Mouse (Mus musculus) liver, embryonic 14.5 days (tissue): Measurements from ENCODE around the gene Rbfox1. TPM values are rescaled to one million over a fixed set of nuclear protein-coding genes. Genes with fewer than 3 reads are reported as not detected.

ENCODE experiments used
- ATAC-seq: fragments of 200-750 bp; cut with Nextera tagmentation; 2 replicates; pipeline ENCODE4 v1.8.0; 2017; ENCODE audit warnings: moderate number of reproducible peaks, mild to moderate bottlenecking, moderate library complexity; ENCODE audit not compliant: insufficient read depth
- DNase-seq, 3 experiments: peaks; one replicate each; pipeline ENCODE4 v3.0.0-alpha.2; 2012 to 2013; ENCODE audit warnings: low read depth in 3 of 3, low spot score in 3 of 3
- H3K27ac ChIP-seq: fragments of 300-500 bp; sonication (generic); 2 replicates; pipeline ENCODE4 v1.5.1; 2014; ENCODE audit warnings: moderate library complexity, mild to moderate bottlenecking, control low read depth, inconsistent platforms
- H3K27me3 ChIP-seq: fragments of 300-500 bp; sonication (generic); 2 replicates; pipeline ENCODE4 v1.6.1; 2014; ENCODE audit warnings: mild to moderate bottlenecking, low read length, moderate library complexity; ENCODE audit not compliant: control insufficient read depth, insufficient read depth
- H3K36me3 ChIP-seq: fragments of 300-500 bp; sonication (generic); replicated peaks from 2 replicates; pipeline ENCODE4 v1.6.1; 2014; ENCODE audit warnings: low read depth; ENCODE audit not compliant: control insufficient read depth, insufficient read depth
- H3K4me1 ChIP-seq, 2 experiments: fragments of 200-500 bp in 1 of 2; fragments of 300-500 bp in 1 of 2; sonication (generic) in 1 of 2; replicated peaks; 2 replicates each; pipeline ENCODE4 v1.6.1; 2012 to 2014; ENCODE audit warnings: antibody characterized with exemption in 1 of 2, inconsistent platforms in 1 of 2, low read length in 1 of 2; ENCODE audit not compliant: control insufficient read depth in 2 of 2, insufficient read depth in 2 of 2
- H3K4me2 ChIP-seq: fragments of 300-500 bp; sonication (generic); 2 replicates; pipeline ENCODE4 v1.6.1; 2014; ENCODE audit warnings: low read depth, mild to moderate bottlenecking, control low read depth, moderate library complexity
- H3K4me3 ChIP-seq, 2 experiments: fragments of 200-500 bp in 1 of 2; fragments of 300-500 bp in 1 of 2; sonication (generic) in 1 of 2; 2 replicates each; pipeline ENCODE4 v1.5.1; 2012 to 2014; ENCODE audit warnings: low read depth in 2 of 2, low read length in 2 of 2, mild to moderate bottlenecking in 2 of 2, control low read depth in 1 of 2, inconsistent platforms in 1 of 2, moderate library complexity in 1 of 2; ENCODE audit not compliant: insufficient read depth in 1 of 2
- H3K9ac ChIP-seq: fragments of 300-500 bp; sonication (generic); replicated peaks from 2 replicates; pipeline ENCODE4 v1.6.1; 2014; ENCODE audit warnings: mild to moderate bottlenecking, control low read depth, moderate library complexity
- H3K9me3 ChIP-seq: fragments of 300-500 bp; sonication (generic); 2 replicates; pipeline ENCODE4 v1.6.1; 2016; ENCODE audit warnings: low read length, mixed read lengths; ENCODE audit not compliant: control insufficient read depth
- CTCF ChIP-seq: IDR thresholded peaks from 2 replicates; pipeline ENCODE4 v1.5.1; 2016; ENCODE audit warnings: antibody characterized with exemption, low read depth, control low read depth
- EP300 ChIP-seq: IDR thresholded peaks from 2 replicates; pipeline ENCODE4 v1.6.1; 2016; ENCODE audit warnings: antibody characterized with exemption, low read depth
- WGBS: fragments of 180-500 bp; shearing (Covaris S2); extraction: QIAGEN DNeasy Blood & Tissue Kit; methylation state at CpG from one replicate; pipeline ENCODE4 v1.1.7; 2014; ENCODE audit not compliant: insufficient replicate concordance; 5-methylcytosine and 5-hydroxymethylcytosine counted together
- polyA plus RNA-seq, 2 experiments: library from polyadenylated mRNA; depleted of rRNA in 1 of 2; stranded (reverse) in 1 of 2; unstranded in 1 of 2; fragments of >200 nt; fragmentation: Nextera tagmentation in 1 of 2; extraction: Ambion mirVana in 1 of 2; gene quantifications; 2 replicates each; pipeline versions ENCODE4 v1.2.1 to v1.2.3; 2012 to 2014

Gene Rbfox1
- polyA plus RNA-seq, 2 experiments, result 0.02 TPM; not detected in 1

DNA sequence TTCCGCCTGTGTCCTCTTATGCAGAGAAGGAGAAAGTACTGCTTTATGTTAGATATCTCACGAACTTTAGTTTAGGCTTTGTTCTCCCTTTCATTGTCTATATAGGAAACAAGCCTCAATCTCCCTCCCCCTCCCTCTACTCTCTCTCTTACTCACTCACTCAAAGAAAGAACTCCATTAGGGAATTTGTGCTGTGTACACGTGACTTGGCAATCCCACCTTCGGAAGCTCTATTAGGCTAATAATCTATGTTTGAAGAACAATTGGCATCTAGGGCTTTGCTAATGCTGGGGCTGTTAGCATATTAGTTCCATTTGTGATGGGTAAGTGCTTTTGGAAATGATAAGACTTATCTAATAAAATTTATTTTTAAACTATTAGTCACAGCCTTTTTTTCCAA lies 1277.0 kb downstream of the Rbfox1 start:
- Histone ChIP-seq H3K27me3 (no peaks in the 10 kb centered on the region), H3K4me2 (no peak overlapping the region), H3K36me3 (no peaks in the 10 kb centered on the region), H3K4me1 (no peaks in the 10 kb centered on the region), H3K27ac (no peak overlapping the region), H3K9me3 (no peaks in the 10 kb centered on the region), H3K4me3 (no peak overlapping the region), H3K9ac (no peak overlapping the region)
- no peak for ATAC-seq
- WGBS, result 44% methylated on average over 4 of the region's 4 CpGs
- no peak for DNase-seq
- TF ChIP-seq EP300 (no peak), CTCF (no peak)

DNA sequence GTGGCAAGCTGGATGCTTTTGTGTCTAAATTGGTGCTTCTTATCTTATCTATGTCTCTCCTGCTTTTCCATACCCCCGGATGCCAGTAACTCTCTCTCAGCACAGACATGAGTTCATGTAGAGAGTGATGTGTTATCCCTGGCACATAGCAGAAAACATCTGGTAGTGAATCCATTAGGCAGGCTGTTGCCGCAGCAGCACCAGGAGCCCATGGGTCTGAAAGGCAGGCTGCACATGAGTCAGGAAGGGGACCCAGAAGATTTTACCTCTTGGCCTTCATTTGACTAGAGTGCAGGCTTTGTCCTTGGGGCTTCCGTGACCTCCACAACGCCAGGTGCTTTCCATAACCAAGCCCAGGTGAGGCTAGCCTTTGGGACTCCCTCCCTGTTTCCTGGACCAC lies 1278.5 kb downstream of the Rbfox1 start:
- no peaks in the 10 kb centered on the region for H3K4me1 ChIP-seq
- no peak overlapping the region for H3K4me2 ChIP-seq
- TF ChIP-seq EP300 (no peak), CTCF (no peak)
- no peak overlapping the region for H3K27ac ChIP-seq
- no peak overlapping the region for H3K9ac ChIP-seq
- H3K4me3 ChIP-seq, result no peak overlapping the region
- H3K9me3 ChIP-seq, result no peaks in the 10 kb centered on the region
- H3K36me3 ChIP-seq, result no peaks in the 10 kb centered on the region
- WGBS, result 62% methylated on average over 4 of the region's 4 CpGs
- no peak for ATAC-seq
- DNase-seq, result no peak
- H3K27me3 ChIP-seq, result no peaks in the 10 kb centered on the region

DNA sequence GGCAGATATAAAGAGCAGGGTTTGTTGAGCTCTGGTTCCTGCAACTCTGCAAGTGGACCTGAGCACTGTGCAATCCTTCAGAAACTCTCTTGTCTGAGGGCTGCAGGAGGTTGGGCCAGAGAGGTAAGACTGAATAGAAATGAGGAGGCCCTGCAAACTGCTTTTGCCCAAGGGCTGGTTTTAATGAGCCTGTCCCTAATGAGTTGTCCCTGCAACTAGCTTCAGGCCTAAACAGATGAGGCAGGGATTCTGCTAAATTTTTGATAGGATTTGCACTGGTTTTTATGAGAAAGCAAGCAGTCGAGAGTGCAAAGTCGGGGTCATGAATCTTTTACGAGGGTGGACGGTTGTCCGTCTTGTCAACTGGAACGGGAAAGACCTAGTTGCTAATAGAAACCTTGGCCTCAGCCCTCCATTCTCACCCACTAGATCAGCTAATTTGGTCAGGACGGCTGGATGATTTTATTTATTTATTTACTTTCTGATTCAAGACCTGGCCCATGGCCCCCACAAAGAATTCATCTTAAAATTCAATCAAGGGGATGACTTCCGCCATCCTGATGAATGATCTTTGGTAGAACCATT lies 1279.1 kb downstream of the Rbfox1 start:
- DNase-seq, result no peak
- H3K36me3 ChIP-seq, result no peaks in the 10 kb centered on the region
- ATAC-seq, result no peak
- H3K4me1 ChIP-seq, result no peaks in the 10 kb centered on the region
- no peak overlapping the region for H3K9ac ChIP-seq
- no peaks in the 10 kb centered on the region for H3K9me3 ChIP-seq
- 68% methylated on average over 8 of the region's 8 CpGs for WGBS
- no peaks in the 10 kb centered on the region for H3K27me3 ChIP-seq
- no peak overlapping the region for H3K27ac ChIP-seq
- no peak overlapping the region for H3K4me2 ChIP-seq
- H3K4me3 ChIP-seq, result no peak overlapping the region
- TF ChIP-seq EP300, result no peak

DNA sequence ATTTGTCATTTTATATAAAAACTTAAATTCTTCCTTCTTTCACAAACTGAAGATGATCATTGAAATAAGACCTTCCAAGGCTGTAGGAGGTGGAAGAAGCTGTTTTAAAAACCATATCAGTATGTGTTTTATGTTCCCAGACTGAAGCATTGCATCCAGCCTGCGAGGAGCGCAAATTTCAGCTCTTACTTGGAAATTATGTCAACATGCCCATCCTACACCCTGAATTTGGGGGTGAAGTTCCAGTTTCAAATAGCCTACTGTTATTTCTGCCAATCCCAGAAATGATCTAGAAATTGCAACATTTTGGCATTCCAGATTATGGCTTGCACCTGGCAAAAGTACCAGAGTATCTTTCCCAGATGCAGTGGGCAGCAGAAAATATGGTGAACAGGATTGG lies 1290.8 kb downstream of the Rbfox1 start:
- ATAC-seq, result no peak

DNA sequence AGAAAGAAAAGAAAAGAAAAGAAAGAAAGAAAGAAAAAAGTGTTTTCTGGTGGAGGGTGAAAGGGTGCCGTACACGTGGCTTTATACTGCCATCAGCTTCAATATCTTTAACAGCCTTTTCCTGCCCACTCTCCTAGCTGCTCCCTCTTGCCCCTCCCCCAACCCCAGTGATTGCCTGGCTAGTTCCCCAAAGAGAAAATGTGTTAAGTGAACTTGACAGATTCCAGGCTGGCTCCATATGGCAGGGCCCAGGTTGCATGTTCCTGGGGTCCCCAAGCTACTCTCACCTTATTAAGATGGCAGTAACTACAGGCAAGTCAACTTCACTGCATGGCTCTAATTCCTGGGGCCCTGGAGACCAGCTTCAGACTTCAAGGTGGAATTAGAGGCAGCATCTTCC lies 1302.6 kb downstream of the Rbfox1 start:
- ATAC-seq (no peak), DNase-seq (no peak)
- H3K27ac ChIP-seq, result no peak overlapping the region
- no peak overlapping the region for H3K4me2 ChIP-seq
- no peaks in the 10 kb centered on the region for H3K4me1 ChIP-seq
- no peaks in the 10 kb centered on the region for H3K9me3 ChIP-seq
- no peaks in the 10 kb centered on the region for H3K27me3 ChIP-seq
- H3K9ac ChIP-seq, result no peak overlapping the region
- TF ChIP-seq CTCF, result no peak
- TF ChIP-seq EP300, result no peak
- no peak overlapping the region for H3K4me3 ChIP-seq
- 35% methylated on average over 2 of the region's 2 CpGs for WGBS
- H3K36me3 ChIP-seq, result no peaks in the 10 kb centered on the region

More for the DNA sequence above, 1290.8 kb downstream of the Rbfox1 start:
- DNase-seq, result no peak
- no peak overlapping the region for H3K9ac ChIP-seq
- H3K4me2 ChIP-seq, result no peak overlapping the region
- H3K9me3 ChIP-seq, result no peaks in the 10 kb centered on the region
- H3K4me3 ChIP-seq, result no peak overlapping the region
- WGBS, result 76% methylated on average over 2 of the region's 2 CpGs
- no peak overlapping the region for H3K27ac ChIP-seq
- TF ChIP-seq CTCF (no peak), EP300 (no peak)
- H3K4me1 ChIP-seq, result no peaks in the 10 kb centered on the region
- no peaks in the 10 kb centered on the region for H3K27me3 ChIP-seq
- H3K36me3 ChIP-seq, result no peaks in the 10 kb centered on the region
